Mouse (Mus musculus): Measurements from ENCODE around the gene Cntfr.

DNA sequence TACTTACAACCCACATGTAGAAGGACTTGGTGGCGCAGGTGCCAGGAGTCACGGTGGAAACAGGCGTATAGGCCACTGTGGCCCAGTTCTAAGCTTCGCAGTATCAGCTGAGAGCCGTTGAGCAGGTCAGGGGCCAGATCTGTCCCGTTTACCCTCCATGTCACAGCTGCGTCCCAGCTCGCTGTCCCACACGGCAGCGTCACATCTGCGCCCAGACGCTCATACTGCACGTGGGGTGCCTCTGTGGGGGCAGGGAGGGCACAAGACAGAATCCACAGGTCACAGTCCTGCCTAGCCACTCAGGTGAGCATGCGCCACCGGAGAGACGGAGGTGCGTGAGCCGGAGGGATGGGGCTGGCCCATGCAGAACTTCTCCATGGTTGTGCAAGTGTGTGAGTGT, 26.1 kb downstream of the Cntfr start:
- TF ChIP-seq CTCF (IDR thresholded peaks at IDR 0.05; ENCODE audit: low read depth) (no peak), EP300 (optimal IDR thresholded peaks at IDR 0.05) (no peak)
